Mouse (Mus musculus) ovary, adult 10 weeks (tissue): ENCODE data around the gene Enkd1. TPM values are rescaled to one million over a fixed set of nuclear protein-coding genes. Genes with fewer than 3 reads are reported as not detected.

ENCODE experiments used
- polyA plus RNA-seq: library from polyadenylated mRNA; stranded (reverse); fragments of 350-450 nt; fragmentation: Illumina TruSeq; extraction: RNeasy Lipid Tissue Mini Kit (QIAGEN cat#74804); gene quantifications from one replicate; pipeline ENCODE4 v1.2.3, GENCODE M21; 2014

The Enkd1 gene
- polyA plus RNA-seq: 0.54 TPM

GRCm38 (mm10) chr8:105707498-105708403 lies at the start of gene Enkd1, which contains the start of gene 4933405L10Rik:
Gene Enkd1, minus strand, starts transcription at chr8:105708210.
Gene 4933405L10Rik, plus strand, starts transcription at chr8:105707655.

GRCm38 (mm10) chr8:105700966-105701824 lies 6.8 kb downstream of the Enkd1 start, which contains the start of the genes Acd and Pard6a:
Gene Acd, minus strand, starts transcription at chr8:105701102.
Gene Pard6a, plus strand, starts transcription at chr8:105701148.

DNA sequence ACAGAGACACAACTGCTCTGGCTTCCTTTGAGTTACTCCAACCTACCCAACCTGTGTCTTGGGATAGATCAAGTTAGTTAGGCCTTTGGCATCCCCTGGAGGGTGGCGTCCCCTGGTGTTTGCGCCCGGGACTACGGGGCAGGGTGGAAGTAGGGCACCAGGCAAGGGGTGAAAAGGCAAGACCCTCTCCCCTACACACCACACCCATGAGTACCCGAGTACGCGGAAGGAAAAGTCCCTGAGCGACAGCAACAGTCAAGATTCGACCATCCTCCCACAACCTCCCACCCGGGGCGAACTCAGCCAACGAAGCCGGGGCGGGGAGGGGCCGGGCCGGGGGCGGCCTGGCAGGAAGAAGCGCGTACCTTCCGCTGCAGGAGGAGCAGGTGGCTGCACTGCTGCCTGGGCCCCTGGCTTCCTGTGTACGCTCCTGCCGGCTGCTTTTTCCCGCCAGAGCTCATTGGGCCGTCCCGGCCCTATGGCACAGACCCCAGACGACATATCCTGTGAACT lies 22.2 kb downstream of the Enkd1 start, which contains the start of gene Carmil2:
Carmil2 (plus strand) TSS at position 479 of the 513 bp plus-strand sequence.

Other genes starting within 250 kb of the Enkd1 start
- gene Tppp3, start 236.7 kb downstream of the Enkd1 start, polyA plus RNA-seq: not detected
- 2.0 TPM for gene Zdhhc1, start 211.3 kb downstream of the Enkd1 start, polyA plus RNA-seq
- 7.0 TPM for gene Hsd11b2, start 189.5 kb downstream of the Enkd1 start, polyA plus RNA-seq
- 13.5 TPM for gene Atp6v0d1, start 142.2 kb downstream of the Enkd1 start, polyA plus RNA-seq
- gene Ripor1, start 103.0 kb downstream of the Enkd1 start, polyA plus RNA-seq: 0.63 TPM
- 134 TPM for gene Ctcf, start 71.6 kb downstream of the Enkd1 start, polyA plus RNA-seq
- not detected for gene Agrp, start 70.8 kb downstream of the Enkd1 start, polyA plus RNA-seq
- not detected for gene Carmil2, start 21.9 kb downstream of the Enkd1 start, polyA plus RNA-seq
- 1.3 TPM for gene Acd, start 7.1 kb downstream of the Enkd1 start, polyA plus RNA-seq
- gene Pard6a, start 7.1 kb downstream of the Enkd1 start, polyA plus RNA-seq: not detected
- gene 4933405L10Rik, start 555 bp downstream of the Enkd1 start, polyA plus RNA-seq: not detected
- 0.48 TPM for gene Gfod2, start 50.5 kb upstream of the Enkd1 start, polyA plus RNA-seq
- 4.8 TPM for gene Ranbp10, start 119.1 kb upstream of the Enkd1 start, polyA plus RNA-seq
- gene Tsnaxip1, start 119.5 kb upstream of the Enkd1 start, polyA plus RNA-seq: 2.0 TPM
- 0.68 TPM for gene Cenpt, start 145.1 kb upstream of the Enkd1 start, polyA plus RNA-seq
- 15.2 TPM for gene Thap11, start 146.9 kb upstream of the Enkd1 start, polyA plus RNA-seq
- gene Nutf2, start 152.4 kb upstream of the Enkd1 start, polyA plus RNA-seq: 94.3 TPM
- gene Edc4, start 172.7 kb upstream of the Enkd1 start, polyA plus RNA-seq: 2.3 TPM
- gene Nrn1l, start 185.4 kb upstream of the Enkd1 start, polyA plus RNA-seq: not detected
- gene Pskh1, start 192.2 kb upstream of the Enkd1 start, polyA plus RNA-seq: 4.3 TPM
- gene Ctrl, start 225.7 kb upstream of the Enkd1 start, polyA plus RNA-seq: not detected
- 0.94 TPM for gene Psmb10, start 230.2 kb upstream of the Enkd1 start, polyA plus RNA-seq
- gene Lcat, start 235.2 kb upstream of the Enkd1 start, polyA plus RNA-seq: not detected